Mouse (Mus musculus): ENCODE data around the gene Osbp2. TPM values are rescaled to one million over a fixed set of nuclear protein-coding genes. Genes with fewer than 3 reads are reported as not detected.

Osbp2 gene
- polyA plus RNA-seq, 1 experiment: 0.31 TPM

DNA sequence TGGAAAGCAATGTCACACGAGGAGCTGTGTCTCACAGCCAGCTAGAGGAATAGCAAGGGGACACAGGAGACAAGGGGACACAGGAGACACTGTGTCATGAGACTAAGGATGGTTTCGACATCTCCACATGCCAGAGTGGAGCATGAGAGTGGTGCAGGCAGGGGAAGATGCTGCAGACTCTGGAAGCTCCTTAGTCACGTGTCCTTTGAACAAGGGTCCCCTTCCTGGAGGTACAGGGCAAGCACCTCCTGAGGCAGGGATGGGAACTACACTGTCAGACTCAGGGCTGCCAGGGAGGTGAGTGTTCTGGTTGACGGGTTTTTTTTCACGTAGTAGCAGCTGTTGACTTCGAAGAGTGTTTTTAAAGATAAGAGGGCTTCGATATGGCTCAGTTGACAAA, 113.9 kb downstream of the Osbp2 start:
- Histone ChIP-seq H3K36me3 (replicated peaks; ENCODE audit: low read length) (no peaks in the 10 kb centered on the region), H3K9me3 (no peaks in the 10 kb centered on the region), H3K27me3 (replicated peaks) (peaks cover 49% of the 10 kb centered on the region), H3K4me1 (peaks cover 15% of the 10 kb centered on the region), H3K4me3 (replicated peaks) (no peak overlapping the region)
- TF ChIP-seq FLI1 (IDR thresholded peaks at IDR 0.05; ENCODE audit: low read length) (no peak), GATA1 (IDR thresholded peaks at IDR 0.05; ENCODE audit: borderline replicate concordance, low read length) (no peak)

DNA sequence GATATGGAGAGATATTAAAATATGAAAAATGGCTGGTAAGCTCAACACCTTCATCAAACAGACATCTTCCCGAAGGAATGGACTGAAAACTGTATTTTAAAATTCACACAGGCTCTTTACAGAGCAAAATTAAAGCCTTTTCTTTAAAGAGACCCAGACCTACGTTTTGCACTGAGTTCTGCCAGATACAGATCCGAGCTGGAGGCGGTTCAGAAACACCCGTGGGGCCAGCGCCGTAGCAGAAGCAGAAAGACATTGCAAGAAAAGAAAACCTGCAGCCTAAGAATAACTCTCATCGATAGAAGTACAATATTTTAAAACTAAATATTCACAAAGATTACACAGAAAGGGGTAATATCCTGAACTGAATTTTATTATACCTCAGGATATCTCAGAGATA, 121.3 kb downstream of the Osbp2 start:
- H3K27me3 ChIP-seq (replicated peaks): peaks cover 24% of the 10 kb centered on the region
- no peak for TF ChIP-seq FLI1 (IDR thresholded peaks at IDR 0.05; ENCODE audit: low read length)
- TF ChIP-seq GATA1 (IDR thresholded peaks at IDR 0.05; ENCODE audit: borderline replicate concordance, low read length): no peak
- 0 out of 2 replicates have a peak, but pooled peaks cover 3% of the 10 kb centered on the region for H3K4me1 ChIP-seq
- no peaks in the 10 kb centered on the region for H3K36me3 ChIP-seq (replicated peaks; ENCODE audit: low read length)
- H3K9me3 ChIP-seq: 0 out of 2 replicates have a peak, but pooled peaks cover 3% of the 10 kb centered on the region
- no peak overlapping the region for H3K4me3 ChIP-seq (replicated peaks)

DNA sequence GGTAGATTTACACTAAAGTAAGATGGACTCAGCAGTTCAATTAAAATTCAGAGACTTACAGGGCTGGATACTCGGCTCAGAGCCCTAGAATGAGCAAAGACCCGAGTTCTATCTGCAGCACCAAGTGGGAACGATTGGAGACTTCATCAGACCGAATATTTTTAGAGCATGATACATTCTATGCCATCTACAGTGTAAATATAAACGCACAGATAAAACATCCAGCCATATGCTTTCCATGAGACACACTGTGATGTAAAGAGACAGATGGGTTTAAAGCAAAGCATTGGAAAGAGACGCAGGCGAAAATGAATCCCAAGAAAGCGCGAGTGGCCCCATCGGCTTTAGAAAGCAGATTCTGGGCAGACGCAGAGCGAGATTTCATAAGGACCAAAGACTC, 122.5 kb downstream of the Osbp2 start:
- no peak overlapping the region for H3K4me3 ChIP-seq (replicated peaks)
- TF ChIP-seq GATA1 (IDR thresholded peaks at IDR 0.05; ENCODE audit: borderline replicate concordance, low read length) (no peak), FLI1 (IDR thresholded peaks at IDR 0.05; ENCODE audit: low read length) (no peak)
- H3K27me3 ChIP-seq (replicated peaks): peaks cover 30% of the 10 kb centered on the region
- H3K4me1 ChIP-seq: 0 out of 2 replicates have a peak, but pooled peaks cover 3% of the 10 kb centered on the region
- 0 out of 2 replicates have a peak, but pooled peaks cover 3% of the 10 kb centered on the region for H3K9me3 ChIP-seq
- no peaks in the 10 kb centered on the region for H3K36me3 ChIP-seq (replicated peaks; ENCODE audit: low read length)

DNA sequence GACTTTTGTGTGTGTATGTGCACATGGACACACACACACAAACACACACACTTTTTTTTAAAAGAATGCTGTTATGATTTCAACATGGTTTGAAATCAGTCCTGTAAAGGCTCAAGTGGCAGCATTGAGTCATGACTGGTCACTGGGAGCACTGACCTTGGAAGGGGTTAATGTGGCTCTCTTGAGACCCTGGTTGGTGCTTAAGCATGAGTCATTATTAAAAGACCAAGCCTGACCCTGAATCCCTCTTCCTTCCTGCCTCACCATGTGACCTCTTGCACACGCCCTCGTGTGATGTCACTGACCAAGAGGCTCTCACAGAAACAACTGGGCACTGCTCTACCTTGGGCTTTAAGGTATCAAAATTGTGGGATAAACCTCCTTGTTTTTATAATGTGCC, 124.9 kb downstream of the Osbp2 start:
- Histone ChIP-seq H3K4me1 (0 out of 2 replicates have a peak, but pooled peaks cover 3% of the 10 kb centered on the region), H3K9me3 (0 out of 2 replicates have a peak, but pooled peaks cover 2% of the 10 kb centered on the region), H3K4me3 (replicated peaks) (no peak overlapping the region), H3K27me3 (replicated peaks) (peaks cover 24% of the 10 kb centered on the region), H3K36me3 (replicated peaks; ENCODE audit: low read length) (no peaks in the 10 kb centered on the region)
- TF ChIP-seq GATA1 (IDR thresholded peaks at IDR 0.05; ENCODE audit: borderline replicate concordance, low read length) (no peak), FLI1 (IDR thresholded peaks at IDR 0.05; ENCODE audit: low read length) (no peak)

DNA sequence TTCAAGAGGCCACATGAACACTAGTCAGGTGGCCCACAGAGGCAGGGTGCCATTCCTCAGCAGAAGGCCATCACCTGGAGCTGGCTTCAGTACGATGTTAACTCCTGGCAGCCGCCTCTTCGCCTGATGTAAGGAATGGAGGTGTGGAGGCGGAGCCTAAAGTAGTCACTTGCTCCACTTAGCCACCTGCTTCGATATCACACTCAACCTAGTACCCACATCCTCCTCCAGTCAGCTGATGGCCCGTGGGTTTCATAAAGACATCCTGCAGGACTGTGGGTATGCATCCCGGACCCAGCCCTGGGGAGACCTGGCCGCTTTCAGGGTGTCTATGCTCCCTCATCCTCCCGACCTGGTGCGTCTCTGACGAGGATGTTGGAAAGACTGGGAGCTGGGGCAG, 128.0 kb downstream of the Osbp2 start:
- no peaks in the 10 kb centered on the region for H3K36me3 ChIP-seq (replicated peaks; ENCODE audit: low read length)
- H3K4me3 ChIP-seq (replicated peaks): no peak overlapping the region
- no peak for TF ChIP-seq FLI1 (IDR thresholded peaks at IDR 0.05; ENCODE audit: low read length)
- no peaks in the 10 kb centered on the region for H3K9me3 ChIP-seq
- H3K4me1 ChIP-seq: 0 out of 2 replicates have a peak, but pooled peaks cover 3% of the 10 kb centered on the region
- peaks cover 38% of the 10 kb centered on the region for H3K27me3 ChIP-seq (replicated peaks)

DNA sequence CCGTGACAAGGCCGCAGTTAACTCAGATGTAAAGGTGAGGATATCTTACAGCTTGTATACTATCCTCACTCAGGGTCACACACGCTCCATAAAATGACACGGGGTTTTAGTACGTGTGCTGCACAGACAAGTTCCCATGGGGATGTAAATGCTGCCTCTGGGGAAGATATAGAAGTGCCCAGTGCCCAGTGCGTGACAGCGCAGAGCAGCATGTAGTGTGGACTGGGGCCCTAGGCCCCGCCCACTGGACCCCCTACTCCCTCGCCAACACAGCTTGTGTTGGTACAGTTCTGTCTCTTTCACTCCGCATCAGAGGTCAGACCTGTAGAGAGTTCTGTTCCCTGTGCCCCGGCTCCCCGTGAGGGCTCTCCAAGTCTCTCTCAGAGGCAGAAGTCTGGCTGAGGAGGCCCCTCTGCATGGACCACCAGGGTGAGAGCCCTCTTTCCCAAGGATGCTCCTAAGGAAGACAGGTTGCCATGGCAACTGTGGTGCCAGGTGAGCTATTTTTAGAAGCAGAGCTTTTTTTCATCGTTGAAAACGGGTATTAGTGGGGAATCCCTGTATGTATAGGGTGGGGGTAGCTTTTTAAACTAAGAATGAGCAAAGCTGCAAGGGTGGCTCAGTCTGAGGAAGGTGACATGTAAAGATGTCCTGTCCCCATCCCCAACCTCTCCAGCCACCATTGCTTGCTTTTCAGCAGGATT, 129.6 kb downstream of the Osbp2 start:
- Histone ChIP-seq H3K27me3 (replicated peaks) (peaks cover 44% of the 10 kb centered on the region), H3K36me3 (replicated peaks; ENCODE audit: low read length) (no peaks in the 10 kb centered on the region), H3K9me3 (no peaks in the 10 kb centered on the region), H3K4me1 (peaks cover 6% of the 10 kb centered on the region; the same call in 1 of the 2 replicates), H3K4me3 (replicated peaks) (no peak overlapping the region)
- TF ChIP-seq FLI1 (IDR thresholded peaks at IDR 0.05; ENCODE audit: low read length): no peak
- TF ChIP-seq GATA1 (IDR thresholded peaks at IDR 0.05; ENCODE audit: borderline replicate concordance, low read length): no peak

DNA sequence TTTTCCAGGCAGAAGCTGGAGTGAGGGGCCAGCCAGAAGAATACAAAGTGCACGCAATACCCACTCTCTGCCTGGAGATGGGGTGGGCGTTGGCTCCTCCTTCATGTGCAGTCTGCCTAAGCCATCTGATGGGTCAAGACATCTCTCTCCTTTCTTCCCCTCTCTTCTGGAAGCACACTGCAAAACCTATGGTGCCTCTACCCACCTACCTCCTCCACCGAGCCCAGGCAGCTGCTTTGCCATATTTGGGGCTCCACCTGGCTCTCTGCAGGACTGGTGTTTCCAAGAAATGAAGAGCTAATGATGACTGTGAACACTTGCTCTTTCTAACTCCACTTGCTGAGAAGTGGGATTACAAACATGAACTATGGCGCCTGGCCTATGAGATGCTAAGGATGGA, 132.2 kb downstream of the Osbp2 start:
- no peak for TF ChIP-seq FLI1 (IDR thresholded peaks at IDR 0.05; ENCODE audit: low read length)
- TF ChIP-seq GATA1 (IDR thresholded peaks at IDR 0.05; ENCODE audit: borderline replicate concordance, low read length): no peak
- Histone ChIP-seq H3K9me3 (no peaks in the 10 kb centered on the region), H3K4me1 (peaks cover 3% of the 10 kb centered on the region; the same call in 1 of the 2 replicates), H3K27me3 (replicated peaks) (peaks cover 51% of the 10 kb centered on the region), H3K36me3 (replicated peaks; ENCODE audit: low read length) (no peaks in the 10 kb centered on the region), H3K4me3 (replicated peaks) (no peak overlapping the region)

DNA sequence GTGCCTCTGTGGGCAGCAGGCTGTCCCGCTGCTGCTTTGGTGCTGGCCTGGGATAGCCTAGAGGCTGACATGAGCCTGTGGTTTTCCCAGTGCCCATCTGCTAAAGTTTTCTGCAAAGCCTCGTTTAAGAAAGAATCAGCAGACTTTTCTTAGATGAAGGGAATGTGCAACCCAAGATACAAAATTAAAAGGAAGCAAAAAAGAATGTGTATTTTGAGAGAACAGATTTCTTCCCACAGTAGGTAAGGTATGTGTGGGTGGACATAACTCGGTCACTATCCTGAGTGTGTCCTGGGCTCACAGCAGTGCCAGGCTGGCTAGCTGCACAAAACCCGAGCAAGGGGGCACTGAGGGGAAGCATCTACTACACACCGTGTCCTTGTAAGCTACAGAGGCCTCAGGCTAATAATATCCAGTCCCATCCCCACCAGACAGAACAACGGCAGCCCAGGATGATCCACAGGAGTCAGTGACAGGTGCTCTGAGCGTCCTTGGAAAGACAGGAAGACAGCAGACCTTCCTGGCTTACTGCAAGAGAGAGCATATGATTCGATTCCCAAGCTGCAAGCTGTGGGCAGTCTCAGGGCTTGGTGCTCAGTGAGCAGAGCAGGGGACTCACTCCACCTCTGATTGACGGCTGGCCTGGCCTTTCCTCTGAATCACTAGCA, 136.1 kb downstream of the Osbp2 start:
- Histone ChIP-seq H3K4me1 (peaks cover 3% of the 10 kb centered on the region; the same call in 1 of the 2 replicates), H3K27me3 (replicated peaks) (peaks cover 68% of the 10 kb centered on the region), H3K9me3 (no peaks in the 10 kb centered on the region), H3K4me3 (replicated peaks) (no peak overlapping the region), H3K36me3 (replicated peaks; ENCODE audit: low read length) (no peaks in the 10 kb centered on the region)
- TF ChIP-seq FLI1 (IDR thresholded peaks at IDR 0.05; ENCODE audit: low read length) (no peak), GATA1 (IDR thresholded peaks at IDR 0.05; ENCODE audit: borderline replicate concordance, low read length) (no peak)

DNA sequence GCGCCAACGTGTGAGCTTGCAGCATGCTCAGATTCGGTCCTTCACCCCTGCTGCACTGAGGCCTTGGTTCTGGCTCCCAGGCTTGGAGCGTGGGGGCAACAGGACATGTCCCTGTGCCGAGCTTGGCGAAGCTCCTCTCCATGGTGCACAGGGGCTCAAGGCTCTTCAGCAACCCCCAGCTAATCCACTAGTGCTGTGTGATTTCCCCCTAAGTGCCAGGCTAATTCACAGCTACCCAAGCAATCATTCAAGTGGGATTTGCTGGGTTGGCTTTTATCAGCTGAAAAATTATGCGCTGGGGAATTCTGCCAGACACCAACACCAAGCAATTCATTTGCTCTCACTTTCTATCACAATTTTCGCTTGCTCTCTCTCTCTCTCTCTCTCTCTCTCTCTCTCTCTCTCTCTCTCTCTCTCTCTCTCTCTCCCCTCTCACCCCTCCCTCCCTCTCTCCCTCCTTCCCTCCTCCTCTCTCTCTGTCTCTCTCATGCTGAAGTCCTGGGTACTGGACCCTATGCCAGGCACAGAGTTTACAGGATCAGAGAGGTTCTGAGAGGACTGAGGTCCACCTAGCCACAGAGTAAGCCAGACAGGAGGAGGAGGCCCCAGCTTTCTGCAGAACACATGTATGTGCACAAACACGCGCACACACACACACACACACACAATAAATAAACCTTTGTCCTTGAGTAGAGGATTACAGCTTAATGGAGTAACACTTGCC, 138.2 kb downstream of the Osbp2 start:
- no peaks in the 10 kb centered on the region for H3K9me3 ChIP-seq
- no peak for TF ChIP-seq FLI1 (IDR thresholded peaks at IDR 0.05; ENCODE audit: low read length)
- no peak for TF ChIP-seq GATA1 (IDR thresholded peaks at IDR 0.05; ENCODE audit: borderline replicate concordance, low read length)
- peaks cover 8% of the 10 kb centered on the region; the same call in 1 of the 2 replicates for H3K4me1 ChIP-seq
- H3K4me3 ChIP-seq (replicated peaks): no peak overlapping the region
- H3K36me3 ChIP-seq (replicated peaks; ENCODE audit: low read length): no peaks in the 10 kb centered on the region
- peaks cover 71% of the 10 kb centered on the region for H3K27me3 ChIP-seq (replicated peaks)
